Mouse (Mus musculus) left cerebral cortex, adult 9 months (tissue): ENCODE data around the gene Fbxw5.
A peak's percentile ranks its signal among the peaks of the same experiment; 100 is the strongest.
"Not testable (repeated sequence)": the region's sequence is repeated elsewhere in the genome, so short reads cannot be mapped to it uniquely, and the experiment has no call there.

ENCODE experiments used
- DNase-seq, 2 experiments: peaks; one replicate each; pipeline ENCODE4 v3.0.0; 2022; ENCODE audit warnings: low spot score in 2 of 2

The Fbxw5 gene

GRCm38 (mm10) chr2:25509912-25510311, 9.4 kb downstream of the Fbxw5 start:
- DNase-seq = no peak

GRCm38 (mm10) chr2:25526510-25527302, 26.2 kb downstream of the Fbxw5 start:
- DNase-seq = no peak

GRCm38 (mm10) chr2:25533707-25534106, 33.2 kb downstream of the Fbxw5 start:
- DNase-seq = no peak

- peak in 1 of 2 experiments; percentile 50 for DNase-seq
These were observed 33.8 kb downstream of the Fbxw5 start for GRCm38 (mm10) chr2:25534178-25534865.

GRCm38 (mm10) chr2:25534866-25535182, 34.3 kb downstream of the Fbxw5 start:
- DNase-seq = no peak

- no peak for DNase-seq
These were observed 36.0 kb downstream of the Fbxw5 start for GRCm38 (mm10) chr2:25536531-25536930.

- DNase-seq = no peak
These were observed 40.0 kb downstream of the Fbxw5 start for GRCm38 (mm10) chr2:25540541-25540948.

- no peak for DNase-seq
These were observed 41.3 kb downstream of the Fbxw5 start for GRCm38 (mm10) chr2:25541644-25542367.

- no peak for DNase-seq
These were observed 45.7 kb downstream of the Fbxw5 start for GRCm38 (mm10) chr2:25545996-25546810.

- peak; percentile 97 to 99 for DNase-seq
These were observed 46.4 kb downstream of the Fbxw5 start, which contains the start of gene Traf2 for GRCm38 (mm10) chr2:25546811-25547491. Gene Traf2, minus strand, starts transcription at chr2:25546940.

GRCm38 (mm10) chr2:25549021-25549991, 48.8 kb downstream of the Fbxw5 start:
- no peak for DNase-seq

- peak in 1 of 2 experiments; percentile 51 for DNase-seq
These were observed 50.6 kb downstream of the Fbxw5 start for GRCm38 (mm10) chr2:25551186-25551585.

- DNase-seq = not testable (repeated sequence)
These were observed 52.7 kb downstream of the Fbxw5 start for GRCm38 (mm10) chr2:25553171-25553786.
